Mouse (Mus musculus): ENCODE measurements around the gene Scd3.

- TF ChIP-seq EP300 (IDR thresholded peaks at IDR 0.05; ENCODE audit: low read depth), result no peak
- TF ChIP-seq CTCF (IDR thresholded peaks at IDR 0.05; ENCODE audit: low read depth), result no peak
Measured at GRCm38 (mm10) chr19:44282534-44283156, 79.6 kb downstream of the Scd3 start.

Data from heart, postnatal 0 days (tissue).